Mouse (Mus musculus): ENCODE measurements at regions not wholly inside any gene's neighbourhood (a gene's known extent, or its start where the extent isn't known, plus 50 kb on each side); places are given as distances from the start of the nearest gene placed in this dataset.

DNA sequence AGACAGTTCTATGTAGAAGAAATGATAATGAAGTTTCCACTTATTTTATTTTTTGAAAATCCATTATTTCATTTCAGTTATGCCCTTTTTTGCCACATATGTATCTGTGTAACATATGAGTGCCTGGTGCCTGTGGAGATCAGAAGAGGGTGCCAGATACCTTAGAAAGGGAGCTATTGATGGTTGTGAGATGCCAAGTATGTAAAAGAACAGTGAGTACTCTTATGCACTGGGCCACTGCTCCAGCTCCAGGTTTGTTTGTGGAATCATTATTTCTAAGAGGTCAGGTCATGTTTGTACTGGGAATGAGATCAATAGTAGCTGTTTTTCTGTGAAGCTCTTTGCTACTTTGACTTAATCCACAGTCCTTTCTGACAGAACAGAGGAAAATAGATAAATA lies 68.1 kb downstream of the Cenpw start:
- H3K4me2 ChIP-seq (ENCODE audit: low read length): no peak overlapping the region
- H3K27ac ChIP-seq: no peak overlapping the region
- H3K9me3 ChIP-seq (replicated peaks; ENCODE audit: low read length): no peaks in the 10 kb centered on the region
- no peak overlapping the region for H3K9ac ChIP-seq (ENCODE audit: low read depth, low read length)
- DNase-seq (ENCODE audit: low spot score) (no peak), ATAC-seq (replicated peaks; ENCODE audit: low FRiP score, low read depth) (no peak)
- no peaks in the 10 kb centered on the region for H3K27me3 ChIP-seq (ENCODE audit: insufficient read depth, low read length)
- TF ChIP-seq CTCF (IDR thresholded peaks at IDR 0.05; ENCODE audit: low read depth): no peak
- H3K36me3 ChIP-seq (ENCODE audit: insufficient read depth, low read length): no peaks in the 10 kb centered on the region
- H3K4me1 ChIP-seq (replicated peaks; ENCODE audit: insufficient read depth, low read length): no peaks in the 10 kb centered on the region
- no peak overlapping the region for H3K4me3 ChIP-seq (replicated peaks; ENCODE audit: low read depth, low read length)

GRCm38 (mm10) chr10:30110341-30110740 lies 90.0 kb downstream of the Cenpw start:
- Histone ChIP-seq H3K4me3 (replicated peaks; ENCODE audit: low read depth, low read length) (no peak overlapping the region), H3K4me1 (replicated peaks; ENCODE audit: insufficient read depth, low read length) (no peaks in the 10 kb centered on the region), H3K9me3 (replicated peaks; ENCODE audit: low read length) (no peaks in the 10 kb centered on the region), H3K36me3 (ENCODE audit: insufficient read depth, low read length) (no peaks in the 10 kb centered on the region), H3K9ac (ENCODE audit: low read depth, low read length) (no peak overlapping the region), H3K4me2 (ENCODE audit: low read length) (no peak overlapping the region), H3K27me3 (ENCODE audit: insufficient read depth, low read length) (no peaks in the 10 kb centered on the region), H3K27ac (no peak overlapping the region)
- ATAC-seq (replicated peaks; ENCODE audit: low FRiP score, low read depth) (no peak), DNase-seq (ENCODE audit: low spot score) (peak; percentile 61)
- 55% methylated on average over 3 of the region's 3 CpGs for WGBS
- no peak for TF ChIP-seq CTCF (IDR thresholded peaks at IDR 0.05; ENCODE audit: low read depth)

DNA sequence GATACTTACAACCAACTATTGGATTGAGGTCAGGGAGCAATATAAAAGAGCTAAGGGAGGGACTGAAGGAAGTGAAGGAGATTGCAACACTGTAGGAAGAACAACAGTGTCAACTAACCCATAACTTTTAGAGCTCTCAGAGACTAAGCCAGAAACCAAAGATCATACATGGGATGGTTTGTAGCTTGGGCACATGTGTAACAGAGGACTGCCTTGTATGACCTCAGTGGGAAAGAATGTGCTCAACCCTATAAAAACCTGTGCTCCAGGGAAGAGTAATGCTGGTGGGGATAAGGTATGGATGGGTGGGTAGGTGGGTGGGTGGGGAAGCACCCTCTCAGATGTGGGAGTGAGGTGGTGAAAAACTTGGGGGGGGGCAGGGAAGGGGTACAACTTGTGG lies 97.9 kb downstream of the Cenpw start:
- no peak overlapping the region for H3K9ac ChIP-seq (ENCODE audit: low read depth, low read length)
- ATAC-seq (replicated peaks; ENCODE audit: low FRiP score, low read depth) (no peak), DNase-seq (ENCODE audit: low spot score) (no peak)
- no peak overlapping the region for H3K4me3 ChIP-seq (replicated peaks; ENCODE audit: low read depth, low read length)
- H3K27ac ChIP-seq: no peak overlapping the region
- H3K9me3 ChIP-seq (replicated peaks; ENCODE audit: low read length): no peaks in the 10 kb centered on the region
- no peaks in the 10 kb centered on the region for H3K36me3 ChIP-seq (ENCODE audit: insufficient read depth, low read length)
- H3K27me3 ChIP-seq (ENCODE audit: insufficient read depth, low read length): no peaks in the 10 kb centered on the region
- H3K4me1 ChIP-seq (replicated peaks; ENCODE audit: insufficient read depth, low read length): no peaks in the 10 kb centered on the region
- no peak overlapping the region for H3K4me2 ChIP-seq (ENCODE audit: low read length)
- TF ChIP-seq CTCF (IDR thresholded peaks at IDR 0.05; ENCODE audit: low read depth): no peak

GRCm38 (mm10) chr10:30094603-30095002 lies 105.8 kb downstream of the Cenpw start:
- ATAC-seq (replicated peaks; ENCODE audit: low FRiP score, low read depth) (no peak), DNase-seq (ENCODE audit: low spot score) (no peak)
- Histone ChIP-seq H3K27me3 (ENCODE audit: insufficient read depth, low read length) (no peaks in the 10 kb centered on the region), H3K9ac (ENCODE audit: low read depth, low read length) (no peak overlapping the region), H3K36me3 (ENCODE audit: insufficient read depth, low read length) (no peaks in the 10 kb centered on the region), H3K4me3 (replicated peaks; ENCODE audit: low read depth, low read length) (no peak overlapping the region), H3K9me3 (replicated peaks; ENCODE audit: low read length) (no peaks in the 10 kb centered on the region), H3K27ac (no peak overlapping the region), H3K4me2 (ENCODE audit: low read length) (no peak overlapping the region), H3K4me1 (replicated peaks; ENCODE audit: insufficient read depth, low read length) (no peaks in the 10 kb centered on the region)
- no peak for TF ChIP-seq CTCF (IDR thresholded peaks at IDR 0.05; ENCODE audit: low read depth)

- Histone ChIP-seq H3K4me1 (replicated peaks; ENCODE audit: insufficient read depth, low read length) (no peaks in the 10 kb centered on the region), H3K4me2 (ENCODE audit: low read length) (no peak overlapping the region), H3K36me3 (ENCODE audit: insufficient read depth, low read length) (no peaks in the 10 kb centered on the region), H3K9ac (ENCODE audit: low read depth, low read length) (no peak overlapping the region), H3K9me3 (replicated peaks; ENCODE audit: low read length) (no peaks in the 10 kb centered on the region), H3K27ac (no peak overlapping the region), H3K27me3 (ENCODE audit: insufficient read depth, low read length) (no peaks in the 10 kb centered on the region), H3K4me3 (replicated peaks; ENCODE audit: low read depth, low read length) (no peak overlapping the region)
- 10% methylated on average over 1 of the region's 1 CpGs for WGBS
- TF ChIP-seq CTCF (IDR thresholded peaks at IDR 0.05; ENCODE audit: low read depth): no peak
- ATAC-seq (replicated peaks; ENCODE audit: low FRiP score, low read depth): no peak
- no peak for DNase-seq (ENCODE audit: low spot score)
These were observed 108.8 kb downstream of the Cenpw start for GRCm38 (mm10) chr10:30091549-30091948.

- ATAC-seq (replicated peaks; ENCODE audit: low FRiP score, low read depth) (no peak; the same call in 1 of the 2 replicates), DNase-seq (ENCODE audit: low spot score) (peak; percentile 58)
- no peaks in the 10 kb centered on the region for H3K9me3 ChIP-seq (replicated peaks; ENCODE audit: low read length)
- no peak overlapping the region for H3K27ac ChIP-seq
- no peak overlapping the region for H3K9ac ChIP-seq (ENCODE audit: low read depth, low read length)
- 35% methylated on average over 7 of the region's 7 CpGs for WGBS
- no peak overlapping the region for H3K4me2 ChIP-seq (ENCODE audit: low read length)
- H3K4me3 ChIP-seq (replicated peaks; ENCODE audit: low read depth, low read length): no peak overlapping the region
- H3K27me3 ChIP-seq (ENCODE audit: insufficient read depth, low read length): no peaks in the 10 kb centered on the region
- TF ChIP-seq CTCF (IDR thresholded peaks at IDR 0.05; ENCODE audit: low read depth): peak; percentile 51; the same call in 1 of the 2 replicates
- H3K4me1 ChIP-seq (replicated peaks; ENCODE audit: insufficient read depth, low read length): no peaks in the 10 kb centered on the region
- H3K36me3 ChIP-seq (ENCODE audit: insufficient read depth, low read length): no peaks in the 10 kb centered on the region
These were observed 111.0 kb downstream of the Cenpw start for GRCm38 (mm10) chr10:30089406-30089805.

GRCm38 (mm10) chr10:30085059-30085458 lies 115.3 kb downstream of the Cenpw start:
- H3K4me3 ChIP-seq (replicated peaks; ENCODE audit: low read depth, low read length): no peak overlapping the region
- ATAC-seq (replicated peaks; ENCODE audit: low FRiP score, low read depth): no peak
- no peak for TF ChIP-seq CTCF (IDR thresholded peaks at IDR 0.05; ENCODE audit: low read depth)
- H3K9me3 ChIP-seq (replicated peaks; ENCODE audit: low read length): no peaks in the 10 kb centered on the region
- H3K27ac ChIP-seq: no peak overlapping the region
- H3K4me2 ChIP-seq (ENCODE audit: low read length): no peak overlapping the region
- H3K4me1 ChIP-seq (replicated peaks; ENCODE audit: insufficient read depth, low read length): no peaks in the 10 kb centered on the region
- WGBS: 87% methylated on average over 5 of the region's 5 CpGs
- H3K27me3 ChIP-seq (ENCODE audit: insufficient read depth, low read length): no peaks in the 10 kb centered on the region
- H3K9ac ChIP-seq (ENCODE audit: low read depth, low read length): no peak overlapping the region
- H3K36me3 ChIP-seq (ENCODE audit: insufficient read depth, low read length): no peaks in the 10 kb centered on the region
- DNase-seq (ENCODE audit: low spot score): no peak

Data from kidney, postnatal 0 days (tissue).